Mouse (Mus musculus): ENCODE data around the gene Arid3c. TPM values are rescaled to one million over a fixed set of nuclear protein-coding genes. Genes with fewer than 3 reads are reported as not detected.
"Not testable (repeated sequence)": the region's sequence is repeated elsewhere in the genome, so short reads cannot be mapped to it uniquely, and the experiment has no call there.

Arid3c gene
- 0.59 and 0.80 TPM in 2 replicates for polyA plus RNA-seq (2014; fragmentation: Nextera tagmentation; extraction: Ambion mirVana)

DNA sequence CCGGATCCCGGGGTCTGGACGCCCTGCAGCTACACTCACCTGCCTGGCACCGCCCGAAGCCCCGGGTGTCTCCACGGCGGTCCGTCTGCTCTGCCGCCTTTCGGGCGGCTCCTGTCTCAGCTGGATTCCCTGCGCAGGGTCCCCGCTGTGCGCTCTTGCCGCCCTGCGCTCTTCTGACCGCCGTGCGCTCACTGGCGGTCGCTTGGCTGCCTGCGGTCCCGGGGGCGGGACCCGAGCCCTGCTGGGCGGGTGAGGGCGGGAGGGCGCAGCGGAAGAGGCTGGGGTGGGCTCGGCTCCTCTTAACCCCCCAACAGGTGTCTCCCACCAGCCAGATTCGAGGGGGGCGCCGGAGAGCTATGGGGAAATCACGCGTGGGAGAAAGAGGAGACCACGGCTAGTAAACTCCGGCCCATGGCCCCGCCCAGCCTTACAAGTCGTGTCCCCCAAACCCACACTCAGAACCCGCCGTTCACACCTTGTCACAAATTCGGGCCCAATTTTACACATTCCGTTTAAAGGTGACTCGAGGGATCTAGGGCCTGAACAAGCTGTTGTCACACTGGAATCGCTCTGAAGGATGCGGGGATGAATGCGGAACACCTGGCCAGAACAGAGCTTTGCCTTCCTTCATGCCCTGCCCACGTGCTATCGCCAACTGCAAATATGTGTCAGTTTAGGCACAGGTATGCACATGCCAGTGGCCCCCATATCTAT, at the start of gene Arid3c:
Arid3c (minus strand) TSS at position 91 of the 714 bp plus-strand sequence.
- peaks cover 56% of the 10 kb centered on the region for H3K27me3 ChIP-seq (ENCODE audit: control insufficient read depth, insufficient read depth, low read length)
- no peaks in the 10 kb centered on the region for H3K9me3 ChIP-seq (ENCODE audit: control insufficient read depth, low read length)
- DNase-seq (ENCODE audit: low spot score) = peak; percentile 67
- 2% methylated on average over 50 of the region's 50 CpGs for WGBS
- ATAC-seq (replicated peaks; ENCODE audit: low FRiP score) = no peak
- H3K4me2 ChIP-seq (ENCODE audit: low read depth, low read length, severe bottlenecking) = peak within 1 kb of the TSS; percentile 67
- peak within 1 kb of the TSS; percentile 43 for H3K9ac ChIP-seq (ENCODE audit: low read length)
- no peak within 1 kb of the TSS for H3K27ac ChIP-seq (ENCODE audit: low read depth, low read length)
- H3K4me1 ChIP-seq (replicated peaks; ENCODE audit: control insufficient read depth, insufficient read depth, low read length) = peaks cover 26% of the 10 kb centered on the region
- H3K36me3 ChIP-seq (ENCODE audit: control insufficient read depth, insufficient read depth, low read length) = no peaks in the 10 kb centered on the region
- peak within 1 kb of the TSS; percentile 34 for H3K4me3 ChIP-seq (ENCODE audit: low read depth, low read length)

- not testable (repeated sequence) for H3K27ac ChIP-seq (ENCODE audit: low read depth, low read length); H3K4me1 ChIP-seq (replicated peaks; ENCODE audit: control insufficient read depth, insufficient read depth, low read length); H3K4me3 ChIP-seq (ENCODE audit: low read depth, low read length); DNase-seq (ENCODE audit: low spot score); H3K36me3 ChIP-seq (ENCODE audit: control insufficient read depth, insufficient read depth, low read length); ATAC-seq (replicated peaks; ENCODE audit: low FRiP score); H3K4me2 ChIP-seq (ENCODE audit: low read depth, low read length, severe bottlenecking); H3K27me3 ChIP-seq (ENCODE audit: control insufficient read depth, insufficient read depth, low read length); H3K9me3 ChIP-seq (ENCODE audit: control insufficient read depth, low read length); H3K9ac ChIP-seq (ENCODE audit: low read length)
- 89% methylated on average over 1 of the region's 1 CpGs for WGBS
Observed at GRCm38 (mm10) chr4:41775840-41776239, 44.9 kb upstream of the Arid3c start.

DNA sequence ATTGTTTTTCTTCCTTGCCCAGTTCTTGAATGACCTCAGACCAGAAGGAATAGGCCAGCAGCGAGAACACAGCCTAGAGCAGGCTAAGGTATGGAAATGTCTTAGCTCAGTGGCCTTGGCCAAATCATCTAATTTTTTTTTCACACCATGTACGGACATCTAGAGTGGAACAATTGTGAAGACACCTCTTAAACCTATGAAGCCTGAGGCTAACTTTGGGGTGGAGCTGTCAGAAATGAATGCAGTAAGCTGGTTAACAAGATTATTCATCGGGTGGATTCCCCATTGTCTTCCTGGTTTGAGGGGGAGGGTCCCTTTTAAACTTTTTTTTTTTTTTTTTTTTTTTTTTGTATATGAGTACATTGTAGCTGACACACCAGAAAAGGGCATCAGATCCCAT, 43.6 kb upstream of the Arid3c start:
- DNase-seq (ENCODE audit: low spot score); H3K36me3 ChIP-seq (ENCODE audit: control insufficient read depth, insufficient read depth, low read length); H3K9me3 ChIP-seq (ENCODE audit: control insufficient read depth, low read length); ATAC-seq (replicated peaks; ENCODE audit: low FRiP score); H3K27ac ChIP-seq (ENCODE audit: low read depth, low read length); H3K27me3 ChIP-seq (ENCODE audit: control insufficient read depth, insufficient read depth, low read length); H3K4me1 ChIP-seq (replicated peaks; ENCODE audit: control insufficient read depth, insufficient read depth, low read length); H3K9ac ChIP-seq (ENCODE audit: low read length): not testable (repeated sequence)
- 60% methylated on average over 3 of the region's 3 CpGs for WGBS
- peak overlapping the region; percentile 39 for H3K4me3 ChIP-seq (ENCODE audit: low read depth, low read length)
- peak overlapping the region; percentile 43; the same call in 1 of the 2 replicates for H3K4me2 ChIP-seq (ENCODE audit: low read depth, low read length, severe bottlenecking)

GRCm38 (mm10) chr4:41774002-41774401, 43.1 kb upstream of the Arid3c start, which contains the start of gene Ccl27a:
Ccl27a (minus strand) TSS chr4:41774247.
- WGBS = 0% methylated on average over 12 of the region's 14 CpGs
- H3K27me3 ChIP-seq (ENCODE audit: control insufficient read depth, insufficient read depth, low read length); H3K27ac ChIP-seq (ENCODE audit: low read depth, low read length); H3K9me3 ChIP-seq (ENCODE audit: control insufficient read depth, low read length); H3K36me3 ChIP-seq (ENCODE audit: control insufficient read depth, insufficient read depth, low read length); ATAC-seq (replicated peaks; ENCODE audit: low FRiP score); H3K9ac ChIP-seq (ENCODE audit: low read length); H3K4me1 ChIP-seq (replicated peaks; ENCODE audit: control insufficient read depth, insufficient read depth, low read length): not testable (repeated sequence)
- Histone ChIP-seq H3K4me3 (ENCODE audit: low read depth, low read length) (peak within 1 kb of the TSS; percentile 39), H3K4me2 (ENCODE audit: low read depth, low read length, severe bottlenecking) (peak within 1 kb of the TSS; percentile 46)
- peak; percentile 88 for DNase-seq (ENCODE audit: low spot score)

DNA sequence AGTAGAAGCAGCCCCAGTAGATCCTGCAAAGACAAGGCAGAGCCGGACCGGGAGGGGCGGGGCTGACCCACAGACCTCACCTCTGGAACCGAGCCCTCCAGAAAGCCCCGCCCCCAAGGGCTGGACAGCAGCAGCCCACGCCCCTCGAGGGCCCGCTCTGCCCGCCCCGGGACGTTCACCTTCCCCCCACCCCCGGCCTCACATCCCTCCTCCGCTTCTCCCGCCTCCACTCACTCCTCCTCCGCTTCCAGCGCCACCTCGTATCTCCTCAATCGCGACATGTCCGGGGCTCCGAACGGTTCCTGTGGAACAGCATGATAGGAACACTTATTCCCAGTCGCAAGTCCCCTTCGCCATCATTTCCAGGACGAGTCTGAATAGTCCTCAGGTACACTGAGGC, 42.6 kb upstream of the Arid3c start:
- peak overlapping the region; percentile 39 for H3K4me3 ChIP-seq (ENCODE audit: low read depth, low read length)
- 1% methylated on average over 14 of the region's 25 CpGs for WGBS
- not testable (repeated sequence) for H3K27ac ChIP-seq (ENCODE audit: low read depth, low read length); H3K9ac ChIP-seq (ENCODE audit: low read length); H3K27me3 ChIP-seq (ENCODE audit: control insufficient read depth, insufficient read depth, low read length); H3K36me3 ChIP-seq (ENCODE audit: control insufficient read depth, insufficient read depth, low read length); H3K9me3 ChIP-seq (ENCODE audit: control insufficient read depth, low read length); ATAC-seq (replicated peaks; ENCODE audit: low FRiP score); H3K4me1 ChIP-seq (replicated peaks; ENCODE audit: control insufficient read depth, insufficient read depth, low read length)
- peak overlapping the region; percentile 46 for H3K4me2 ChIP-seq (ENCODE audit: low read depth, low read length, severe bottlenecking)
- peak; percentile 79 for DNase-seq (ENCODE audit: low spot score)

DNA sequence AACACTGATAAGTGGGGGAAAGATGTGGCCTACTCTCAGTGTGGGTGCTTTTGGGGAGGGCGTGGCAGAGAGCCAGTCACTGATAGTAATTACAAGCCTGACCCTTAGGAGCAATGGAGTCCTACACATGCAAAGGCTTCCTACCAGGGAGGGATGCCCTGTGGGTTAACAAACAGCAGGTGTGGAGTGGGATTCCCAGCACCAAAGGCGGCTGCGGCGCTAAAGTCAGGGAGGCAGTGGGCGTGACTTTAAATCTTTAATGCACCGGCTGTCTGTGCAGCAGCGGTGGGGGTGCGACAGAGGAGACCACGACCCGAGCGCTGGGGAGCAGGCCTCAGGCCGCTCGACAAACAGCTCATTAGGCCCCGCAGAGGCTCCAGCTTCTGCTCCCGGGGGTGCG, 42.0 kb upstream of the Arid3c start:
- not testable (repeated sequence) for H3K27ac ChIP-seq (ENCODE audit: low read depth, low read length)

GRCm38 (mm10) chr4:41767301-41767700, 36.4 kb upstream of the Arid3c start:
- H3K4me3 ChIP-seq (ENCODE audit: low read depth, low read length); DNase-seq (ENCODE audit: low spot score); H3K9ac ChIP-seq (ENCODE audit: low read length); H3K9me3 ChIP-seq (ENCODE audit: control insufficient read depth, low read length); H3K4me1 ChIP-seq (replicated peaks; ENCODE audit: control insufficient read depth, insufficient read depth, low read length); ATAC-seq (replicated peaks; ENCODE audit: low FRiP score); H3K27me3 ChIP-seq (ENCODE audit: control insufficient read depth, insufficient read depth, low read length); H3K27ac ChIP-seq (ENCODE audit: low read depth, low read length); H3K4me2 ChIP-seq (ENCODE audit: low read depth, low read length, severe bottlenecking); H3K36me3 ChIP-seq (ENCODE audit: control insufficient read depth, insufficient read depth, low read length): not testable (repeated sequence)
- WGBS = 84% methylated on average over 10 of the region's 10 CpGs

More for the DNA sequence above, 42.0 kb upstream of the Arid3c start:
- H3K27me3 ChIP-seq (ENCODE audit: control insufficient read depth, insufficient read depth, low read length); H3K9me3 ChIP-seq (ENCODE audit: control insufficient read depth, low read length); H3K36me3 ChIP-seq (ENCODE audit: control insufficient read depth, insufficient read depth, low read length); DNase-seq (ENCODE audit: low spot score); H3K4me1 ChIP-seq (replicated peaks; ENCODE audit: control insufficient read depth, insufficient read depth, low read length); H3K9ac ChIP-seq (ENCODE audit: low read length); ATAC-seq (replicated peaks; ENCODE audit: low FRiP score): not testable (repeated sequence)
- 6% methylated on average over 8 of the region's 16 CpGs for WGBS
- Histone ChIP-seq H3K4me2 (ENCODE audit: low read depth, low read length, severe bottlenecking) (peak overlapping the region; percentile 36), H3K4me3 (ENCODE audit: low read depth, low read length) (peak overlapping the region; percentile 14; the same call in 1 of the 2 replicates)

DNA sequence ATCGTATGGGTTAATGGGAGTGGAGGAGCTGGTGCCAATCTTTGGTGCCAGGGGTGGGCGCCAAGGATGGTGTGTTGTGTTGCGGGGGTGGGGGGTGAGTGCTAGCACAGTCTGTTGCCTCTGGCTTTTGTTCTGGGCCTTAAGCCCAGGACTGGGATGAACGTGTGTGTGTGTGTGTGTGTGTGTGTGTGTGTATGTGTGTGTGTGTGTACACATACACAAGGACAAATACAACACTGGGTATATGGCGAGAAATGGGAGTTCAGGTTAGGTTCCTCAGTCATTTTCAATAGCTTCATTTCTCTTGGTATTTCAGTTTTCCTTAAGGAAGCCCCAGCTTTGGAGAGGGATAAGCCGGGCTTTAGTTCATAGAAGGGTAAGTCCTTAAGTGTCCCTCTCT, 32.2 kb upstream of the Arid3c start:
- not testable (repeated sequence) for H3K9ac ChIP-seq (ENCODE audit: low read length); ATAC-seq (replicated peaks; ENCODE audit: low FRiP score); H3K27ac ChIP-seq (ENCODE audit: low read depth, low read length); H3K36me3 ChIP-seq (ENCODE audit: control insufficient read depth, insufficient read depth, low read length); H3K27me3 ChIP-seq (ENCODE audit: control insufficient read depth, insufficient read depth, low read length); DNase-seq (ENCODE audit: low spot score); H3K4me3 ChIP-seq (ENCODE audit: low read depth, low read length); H3K9me3 ChIP-seq (ENCODE audit: control insufficient read depth, low read length); H3K4me2 ChIP-seq (ENCODE audit: low read depth, low read length, severe bottlenecking)
- WGBS = 79% methylated on average over 3 of the region's 6 CpGs
- peaks cover 11% of the 10 kb centered on the region for H3K4me1 ChIP-seq (replicated peaks; ENCODE audit: control insufficient read depth, insufficient read depth, low read length)

DNA sequence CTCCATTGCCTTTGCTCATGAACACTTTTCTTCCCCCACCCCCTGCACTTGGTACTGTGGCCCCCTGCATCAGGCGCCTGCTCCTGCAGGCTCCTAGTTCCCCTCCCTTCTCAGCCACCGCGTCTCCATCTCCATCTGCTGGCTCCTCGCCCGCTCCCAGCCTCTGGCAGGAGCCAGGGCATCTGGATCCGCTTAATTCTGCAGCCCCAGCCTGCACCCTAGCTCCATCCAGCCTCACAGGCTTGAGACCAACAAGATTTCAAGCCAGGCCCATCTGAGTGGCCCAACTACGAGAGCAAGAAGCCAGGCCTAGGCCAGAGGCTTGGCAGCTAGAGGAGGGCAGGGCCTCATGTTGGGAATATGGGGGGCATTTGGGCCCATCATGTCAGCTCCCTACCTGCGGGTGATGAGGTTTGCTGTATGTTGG, 31.8 kb upstream of the Arid3c start:
- 44% methylated on average over 8 of the region's 8 CpGs for WGBS
- Histone ChIP-seq H3K4me2 (ENCODE audit: low read depth, low read length, severe bottlenecking) (peak overlapping the region; percentile 29; the same call in 1 of the 2 replicates), H3K4me1 (replicated peaks; ENCODE audit: control insufficient read depth, insufficient read depth, low read length) (peaks cover 11% of the 10 kb centered on the region), H3K27ac (ENCODE audit: low read depth, low read length) (peak overlapping the region; percentile 41)
- H3K9ac ChIP-seq (ENCODE audit: low read length); H3K4me3 ChIP-seq (ENCODE audit: low read depth, low read length); H3K9me3 ChIP-seq (ENCODE audit: control insufficient read depth, low read length); H3K27me3 ChIP-seq (ENCODE audit: control insufficient read depth, insufficient read depth, low read length); H3K36me3 ChIP-seq (ENCODE audit: control insufficient read depth, insufficient read depth, low read length); ATAC-seq (replicated peaks; ENCODE audit: low FRiP score): not testable (repeated sequence)
- peak; percentile 61 for DNase-seq (ENCODE audit: low spot score)

Data from forebrain, embryonic 11.5 days (tissue).